Mouse (Mus musculus) left cerebral cortex, postnatal 25 days (tissue): ENCODE data around the gene Cxcr4. TPM values are rescaled to one million over a fixed set of nuclear protein-coding genes. Genes with fewer than 3 reads are reported as not detected.

ENCODE experiments used
- DNase-seq, 2 experiments: peaks; one replicate each; pipeline ENCODE4 v3.0.0; 2022; ENCODE audit warnings: low spot score in 2 of 2, mixed read lengths in 1 of 2
- intact Hi-C: fragments of 180-260 bp; cut with DNase I; formaldehyde crosslinking; loops from one replicate; pipeline ENCODE4 v1.15.1; 2025
- total RNA-seq, 2 experiments: library from RNA; stranded (reverse); gene quantifications; 2 replicates each; pipeline ENCODE4 v1.2.3; 2021

Cxcr4 gene
- total RNA-seq = 1 to 10 TPM; 1.6 to 2.4 TPM

GRCm38 (mm10) chr1:128592211-128592741 lies at the start of gene Cxcr4:
Gene Cxcr4 (minus strand): TSS chr1:128592293.
- DNase-seq = peak; percentile 49 to 63
- intact Hi-C loops = loop anchor here (5.0 kb wide), 4 partner anchors 120 to 230 kb away; partner anchors contain the start of gene Dars

GRCm38 (mm10) chr1:128639707-128640107 lies 47.6 kb upstream of the Cxcr4 start:
- no peak for DNase-seq
- intact Hi-C loops = no loop called here

- intact Hi-C loops = no loop called here
These were observed 45.2 kb upstream of the Cxcr4 start for GRCm38 (mm10) chr1:128637230-128637740.

DNA sequence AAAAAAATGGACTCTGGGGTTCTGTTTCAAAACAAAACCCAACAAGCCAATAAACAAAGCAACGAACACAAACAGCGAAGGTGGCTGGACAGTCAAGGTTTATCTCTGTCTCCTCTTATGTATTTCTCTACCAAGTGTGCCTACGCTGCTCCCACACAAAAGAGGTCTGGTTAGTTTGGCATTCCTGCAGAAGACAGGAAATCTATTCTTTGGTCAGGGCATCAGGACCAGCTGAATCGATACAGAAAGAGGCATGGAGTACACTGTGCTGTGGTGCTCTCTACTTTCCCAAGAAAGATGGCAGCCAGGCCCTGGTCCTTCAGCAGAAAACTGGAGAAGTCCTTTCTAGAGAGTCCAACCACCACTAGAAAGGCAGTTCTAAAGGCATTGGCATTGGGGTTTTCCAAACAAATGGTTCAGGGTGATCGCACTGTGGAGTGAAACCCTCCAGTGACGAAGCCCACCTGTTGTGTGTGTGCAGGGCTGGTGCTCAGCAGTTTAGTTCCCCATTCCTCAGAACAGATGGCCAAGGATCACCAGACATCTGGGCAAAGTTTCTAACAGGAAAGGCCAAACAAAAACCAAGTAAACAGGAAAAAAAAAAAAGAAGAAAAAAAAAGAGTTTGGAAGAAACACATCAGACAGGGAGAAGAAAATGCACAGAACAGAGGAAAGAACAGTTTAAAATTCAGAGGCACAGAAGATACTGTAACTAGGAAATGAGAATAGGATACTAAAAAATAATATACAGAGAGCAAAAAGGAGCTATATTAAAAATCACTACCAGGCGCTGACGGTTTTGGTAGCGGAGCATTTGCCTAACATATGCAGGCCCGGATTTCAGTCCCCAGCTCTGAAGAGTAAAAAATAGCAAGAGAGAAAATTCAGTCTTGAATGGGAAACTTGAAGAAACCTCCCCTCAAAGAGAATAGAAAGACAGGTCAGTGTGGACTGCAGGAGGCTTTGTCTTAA lies 44.5 kb upstream of the Cxcr4 start:
- intact Hi-C loops = no loop called here
- no peak for DNase-seq

More at GRCm38 (mm10) chr1:128637230-128637740, 45.2 kb upstream of the Cxcr4 start:
- no peak for DNase-seq

DNA sequence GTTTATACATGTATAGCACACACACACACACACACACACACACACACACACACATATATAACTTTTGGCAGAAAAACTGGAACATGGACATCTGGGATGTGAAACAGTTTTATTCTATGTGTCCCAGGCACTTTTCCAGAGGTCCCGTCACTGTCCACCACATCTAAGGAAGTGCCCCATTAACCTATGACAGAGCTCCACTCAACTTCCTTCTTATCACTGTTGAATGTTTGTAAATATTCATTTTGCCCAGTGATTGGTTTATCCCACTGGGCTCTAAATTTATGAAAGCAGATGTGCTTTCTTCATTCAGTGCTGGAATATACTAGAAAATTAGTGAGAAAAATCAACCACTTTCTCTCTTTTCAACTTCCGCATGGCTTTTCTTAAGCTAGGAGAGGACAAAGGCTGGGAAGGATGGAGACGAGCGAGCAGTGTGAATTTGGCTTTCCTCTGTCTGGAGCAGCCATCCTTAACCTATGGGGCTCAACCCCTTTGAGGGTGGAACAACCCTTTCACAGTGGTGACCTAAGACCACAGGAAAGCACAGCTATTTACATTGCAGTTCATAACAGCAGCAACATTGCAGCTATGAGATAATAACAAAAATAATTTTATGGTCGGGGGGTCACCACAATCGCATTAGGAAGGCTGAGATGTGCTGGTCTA lies 41.8 kb upstream of the Cxcr4 start:
- intact Hi-C loops = no loop called here
- no peak for DNase-seq

DNA sequence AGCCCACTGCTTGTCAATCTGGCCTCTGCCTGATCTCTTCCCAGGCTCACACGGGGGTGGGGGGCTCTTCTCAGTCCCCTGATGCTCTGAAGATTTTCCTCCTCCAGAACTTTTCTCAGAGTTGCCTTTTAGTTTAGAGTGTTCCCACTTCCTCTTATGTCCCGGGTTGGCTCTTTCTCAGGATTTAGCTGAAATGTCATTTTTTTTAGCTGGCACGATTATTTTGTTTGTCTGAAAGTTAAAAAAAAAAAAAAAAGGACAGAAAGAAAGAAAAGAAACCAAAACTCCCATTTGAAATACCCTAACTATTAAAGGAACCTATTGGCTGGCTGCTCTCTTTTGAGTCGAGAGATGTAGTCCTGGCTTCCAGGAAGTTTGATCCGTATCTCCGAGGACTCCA lies 40.4 kb upstream of the Cxcr4 start:
- intact Hi-C loops = no loop called here
- no peak for DNase-seq

- intact Hi-C loops = no loop called here
- no peak for DNase-seq
These were observed 34.1 kb upstream of the Cxcr4 start for GRCm38 (mm10) chr1:128626144-128626678.

DNA sequence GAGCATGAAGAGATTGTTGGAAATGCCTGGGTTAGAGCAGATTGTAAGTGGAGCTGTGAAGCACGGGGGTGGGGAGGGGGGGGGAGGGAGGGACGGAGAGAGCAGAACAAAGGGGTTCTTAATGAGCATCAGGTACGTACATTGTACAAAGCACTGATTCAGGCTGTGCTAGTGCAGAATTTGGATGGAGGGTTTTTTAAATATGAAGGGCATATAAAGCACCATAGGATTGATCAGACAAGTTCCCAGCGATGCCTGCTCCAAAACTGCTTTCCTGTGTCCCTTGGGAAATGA lies 31.4 kb upstream of the Cxcr4 start:
- no peak for DNase-seq

GRCm38 (mm10) chr1:128622867-128623593 lies 30.9 kb upstream of the Cxcr4 start:
- intact Hi-C loops = no loop called here
- DNase-seq = no peak

More for the DNA sequence above, 31.4 kb upstream of the Cxcr4 start:
- intact Hi-C loops = no loop called here

DNA sequence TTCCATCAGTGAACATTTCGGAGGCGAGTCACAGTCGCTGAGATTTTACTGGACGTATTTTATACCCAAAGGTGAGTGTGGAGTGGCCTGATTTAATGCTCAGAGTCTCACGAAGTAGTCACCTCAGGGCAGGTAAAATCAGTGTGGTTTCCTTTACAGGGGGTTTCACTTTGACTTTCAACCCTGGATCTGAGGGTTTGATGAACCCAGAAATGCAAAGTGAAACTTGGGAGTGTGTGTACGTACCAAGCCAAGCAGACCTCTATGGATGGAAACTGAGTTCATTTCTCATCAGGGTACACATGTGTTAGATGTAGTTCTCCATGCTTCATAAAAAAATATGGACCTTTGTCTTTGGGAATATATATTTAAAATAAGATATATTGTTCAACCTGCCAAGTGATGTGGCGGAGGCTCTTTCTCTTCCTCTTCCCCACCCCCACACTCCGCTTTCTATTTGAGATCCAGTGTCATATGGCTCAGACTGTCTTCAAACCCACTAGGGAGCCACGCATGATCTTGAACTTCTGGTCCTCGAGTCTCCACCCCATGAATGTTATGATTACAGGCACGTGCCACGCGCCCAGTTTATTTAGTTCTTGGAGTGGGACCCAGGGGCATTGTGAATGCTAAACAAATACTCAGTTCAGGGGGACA lies 25.7 kb upstream of the Cxcr4 start:
- DNase-seq = no peak
- intact Hi-C loops = no loop called here

GRCm38 (mm10) chr1:128616586-128616985 lies 24.5 kb upstream of the Cxcr4 start:
- DNase-seq = no peak
- intact Hi-C loops = no loop called here

- intact Hi-C loops = no loop called here
- no peak for DNase-seq
These were observed 23.3 kb upstream of the Cxcr4 start for GRCm38 (mm10) chr1:128615459-128615806.

DNA sequence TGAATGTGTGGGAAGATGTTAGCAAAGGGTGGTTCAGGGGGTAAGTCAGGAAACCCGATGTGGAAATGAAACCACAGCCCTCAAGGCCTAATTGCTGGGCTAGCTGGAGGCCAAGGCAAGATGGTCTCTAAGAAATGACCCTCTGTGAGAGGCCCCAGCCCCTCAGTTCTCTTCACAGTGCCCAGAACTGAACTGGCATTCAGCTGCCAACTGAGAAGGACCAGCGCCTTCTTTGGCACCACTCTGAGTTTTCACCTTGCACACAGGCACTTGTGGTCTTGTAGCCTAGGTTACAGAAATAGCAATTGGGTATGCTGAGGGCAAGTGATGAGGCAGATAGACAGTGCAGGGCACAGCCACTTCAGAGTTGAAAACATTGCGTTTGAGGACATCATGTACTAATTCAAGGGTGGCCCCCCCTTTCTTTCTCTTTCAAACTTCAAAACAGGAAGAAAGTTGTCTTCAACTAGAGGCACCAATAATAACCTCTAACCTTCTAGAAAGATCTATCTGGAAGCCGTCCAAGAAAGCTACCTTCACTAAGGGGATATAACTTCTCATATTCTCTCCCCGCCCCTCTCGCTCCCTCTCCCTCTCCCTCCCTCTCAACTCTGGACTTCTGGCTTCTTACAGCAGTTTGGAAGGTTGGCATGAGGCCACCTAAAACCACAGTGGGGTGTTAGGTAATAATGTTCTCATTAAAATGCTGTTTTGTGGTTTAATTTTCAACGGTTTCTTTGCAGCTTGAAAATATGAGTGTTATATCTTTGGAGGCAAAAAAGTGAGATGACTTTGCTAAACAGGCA lies 22.8 kb upstream of the Cxcr4 start:
- DNase-seq = no peak
- intact Hi-C loops = no loop called here

DNA sequence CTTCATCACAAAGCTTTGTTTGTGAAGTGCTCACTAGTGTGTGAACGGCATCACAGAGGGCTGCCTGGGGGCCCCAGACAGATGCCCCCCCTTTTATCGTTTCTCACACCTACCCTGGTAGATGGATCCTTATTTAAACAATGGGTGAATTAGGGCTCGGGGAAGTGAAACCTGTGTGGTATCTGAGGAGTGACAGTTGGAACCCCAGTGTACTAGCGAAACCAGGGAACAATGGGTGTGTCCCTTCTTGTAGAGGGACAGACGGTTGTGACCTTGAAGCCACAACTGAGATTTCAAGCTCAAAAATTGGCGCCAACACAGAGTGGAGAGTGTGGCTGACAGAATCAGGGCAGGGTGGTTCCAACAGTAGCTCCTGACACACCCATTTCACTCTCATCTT lies 16.0 kb upstream of the Cxcr4 start:
- intact Hi-C loops = no loop called here

DNA sequence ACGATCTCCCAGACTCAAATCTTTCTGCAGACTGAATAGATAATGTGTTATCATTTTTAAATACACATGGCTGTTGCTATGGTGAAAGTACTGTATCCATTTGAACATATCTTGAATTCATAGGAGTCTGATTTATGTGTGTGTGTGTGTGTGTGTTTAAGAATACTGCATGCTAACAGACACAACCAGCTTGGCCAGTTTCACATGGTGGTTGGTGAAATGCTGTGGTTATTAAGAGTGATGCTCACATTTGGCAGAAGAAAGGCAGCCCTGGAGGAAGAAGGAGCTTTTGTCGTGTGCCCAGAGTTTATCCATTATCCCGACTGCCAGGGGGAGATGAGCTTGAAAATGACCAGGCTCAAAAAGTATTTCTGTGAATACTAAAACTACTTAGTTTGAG lies 15.3 kb upstream of the Cxcr4 start:
- intact Hi-C loops = no loop called here
- DNase-seq = no peak

More for the DNA sequence above, 16.0 kb upstream of the Cxcr4 start:
- DNase-seq = no peak

DNA sequence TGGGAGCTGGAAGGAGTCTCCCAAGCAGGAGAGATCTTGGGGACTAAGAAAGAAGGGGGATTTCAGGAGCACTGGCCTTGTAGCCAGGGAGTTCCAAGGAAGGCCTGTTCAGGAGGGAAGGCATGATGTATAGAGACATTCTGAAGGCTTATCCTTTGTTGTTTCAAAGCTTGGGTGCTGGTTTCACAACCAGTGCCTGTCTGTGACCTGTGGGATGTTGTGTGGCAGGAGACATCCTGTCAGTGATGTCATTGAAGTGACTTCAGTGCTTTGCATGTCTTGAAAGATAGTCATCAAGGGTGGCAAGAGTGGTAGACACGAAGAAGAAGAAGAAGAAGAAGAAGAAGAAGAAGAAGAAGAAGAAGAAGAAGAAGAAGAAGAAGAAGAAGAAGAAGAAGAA lies 13.7 kb upstream of the Cxcr4 start:
- DNase-seq = no peak
- intact Hi-C loops = no loop called here

DNA sequence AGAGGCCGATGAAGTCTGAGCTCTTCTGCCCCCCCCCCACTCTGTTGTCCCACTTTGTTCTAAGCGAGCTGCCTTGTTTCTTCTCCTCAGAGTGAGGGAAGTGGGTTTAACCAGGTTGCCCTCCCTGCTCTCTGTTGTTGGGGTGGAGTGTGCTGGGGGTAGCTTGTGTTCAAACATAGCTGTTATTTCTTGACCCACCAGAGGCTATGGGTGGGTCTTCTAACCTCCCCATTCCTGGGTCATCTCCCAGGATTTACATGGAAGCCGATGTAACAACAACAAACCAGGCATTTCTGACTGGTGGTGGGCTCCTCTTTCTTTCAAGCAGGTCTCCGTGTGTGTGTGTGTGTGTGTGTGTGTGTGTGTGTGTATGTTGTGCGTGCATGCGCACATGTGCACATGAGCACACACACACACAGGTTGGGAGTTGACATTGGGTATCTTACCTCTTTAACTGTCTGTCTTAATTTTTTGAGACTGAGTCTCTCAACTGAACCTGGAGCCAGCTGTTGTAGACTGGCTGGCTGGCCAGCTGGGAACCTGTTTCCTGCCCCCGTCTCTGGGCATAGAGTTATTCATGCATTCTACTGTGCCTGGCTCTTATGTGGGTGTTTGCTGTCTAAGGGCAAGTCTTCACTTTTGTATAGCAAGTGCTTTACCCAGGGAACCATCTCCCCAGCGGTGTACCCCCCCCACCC lies 10.7 kb upstream of the Cxcr4 start:
- intact Hi-C loops = no loop called here
- no peak for DNase-seq
